ENCODE assay signal across 19 mouse cellular contexts in the genomic region with DNA sequence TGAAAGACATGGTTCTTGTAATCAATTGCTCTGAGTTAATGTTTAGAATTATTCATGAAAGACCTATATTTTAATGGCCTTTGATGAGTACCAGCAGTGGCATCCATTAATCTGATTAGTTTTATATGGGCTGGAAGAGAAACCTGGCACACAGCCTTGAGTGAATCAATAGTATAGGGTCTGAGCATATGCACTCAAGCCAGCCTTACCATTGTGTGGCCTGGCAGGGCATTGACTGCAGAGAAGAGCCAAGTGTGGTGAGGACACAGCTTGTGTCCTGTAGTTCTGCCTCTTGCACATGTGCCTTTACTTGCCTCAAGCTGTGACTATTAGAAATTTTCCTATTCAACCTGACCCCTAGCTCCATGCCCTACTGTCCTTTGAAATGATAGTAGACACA.
A peak's percentile ranks its signal among the peaks of the same experiment; 100 is the strongest.
DNase-seq lines count a peak whose midpoint lies in the region; ATAC-seq lines count a peak whose summit lies in the region.
"Had no signal": no experiment of that assay in that cellular context is flagged by ENCODE, and none has a peak within 500 bp of the region (broad histone marks: within the 10 kb centered on the region; RNA-seq: fewer than 3 reads in every experiment).

No protein-coding gene starts in this region.

- H3K4me2 ChIP-seq in neural tube, embryonic 13.5 days, result no peak overlapping the region
- H3K4me2 ChIP-seq in neural tube, embryonic 15.5 days, result no peak overlapping the region
- H3K4me2 ChIP-seq in neural tube, embryonic 14.5 days (ENCODE audit: low read depth, low read length), result no peak overlapping the region

- ATAC-seq in neural tube, embryonic 13.5 days (ENCODE audit: low read depth), result peak; percentile 61; the same call in 1 of the 2 replicates
- no peak for ATAC-seq in neural tube, embryonic 15.5 days (ENCODE audit: low FRiP score)
- peak; percentile 58; the same call in 1 of the 2 replicates for ATAC-seq in neural tube, embryonic 14.5 days (ENCODE audit: low read depth)
- ATAC-seq: activated CD4-positive, CD25-positive, alpha-beta regulatory T cell, adult 4 months; CD4-positive, CD25-positive, alpha-beta regulatory T cell, adult 4 months; Patski had no signal

- no peaks in the 10 kb centered on the region for H3K27me3 ChIP-seq in neural tube, embryonic 13.5 days
- H3K27me3 ChIP-seq in neural tube, embryonic 15.5 days (replicated peaks), result no peaks in the 10 kb centered on the region
- no peaks in the 10 kb centered on the region for H3K27me3 ChIP-seq in neural tube, embryonic 14.5 days (ENCODE audit: control insufficient read depth, insufficient read depth, low read length)
- H3K27me3 ChIP-seq: CH12.LX, Patski had no signal

- H3K9me3 ChIP-seq in neural tube, embryonic 13.5 days, result no peaks in the 10 kb centered on the region
- no peaks in the 10 kb centered on the region for H3K9me3 ChIP-seq in neural tube, embryonic 15.5 days (replicated peaks)
- H3K9me3 ChIP-seq in neural tube, embryonic 14.5 days (ENCODE audit: control insufficient read depth, low read length), result no peaks in the 10 kb centered on the region

- H3K27ac ChIP-seq in neural tube, embryonic 13.5 days (replicated peaks), result no peak overlapping the region
- no peak overlapping the region for H3K27ac ChIP-seq in neural tube, embryonic 15.5 days (replicated peaks)
- no peak overlapping the region for H3K27ac ChIP-seq in neural tube, embryonic 14.5 days (ENCODE audit: low read depth, low read length)

- no peaks in the 10 kb centered on the region for H3K36me3 ChIP-seq in neural tube, embryonic 13.5 days
- H3K36me3 ChIP-seq in neural tube, embryonic 15.5 days, result no peaks in the 10 kb centered on the region
- H3K36me3 ChIP-seq in neural tube, embryonic 14.5 days (ENCODE audit: control insufficient read depth, insufficient read depth, low read length), result no peaks in the 10 kb centered on the region
- H3K36me3 ChIP-seq: G1E had no signal

- DNase-seq in neural tube, embryonic 10.5 days (ENCODE audit: extremely low spot score, low spot score), result no peak
- DNase-seq: adrenal gland, adult 2 months; adrenal gland, adult 8-10 months; adrenal gland, postnatal 10 days; adrenal gland, postnatal 14 days; adrenal gland, postnatal 25 days; adrenal gland, postnatal 36 days; B cell, adult 2 months; cerebellum, adult 11 months; cerebellum, adult 11-12 months; cerebellum, adult 18-20 months had no signal

- no peak overlapping the region for H3K4me3 ChIP-seq in neural tube, embryonic 13.5 days
- H3K4me3 ChIP-seq in neural tube, embryonic 15.5 days (replicated peaks), result no peak overlapping the region
- no peak overlapping the region for H3K4me3 ChIP-seq in neural tube, embryonic 14.5 days (ENCODE audit: low read depth, low read length)

- H3K4me1 ChIP-seq in neural tube, embryonic 13.5 days (replicated peaks), result peaks cover 24% of the 10 kb centered on the region; the same call in 1 of the 2 replicates
- peaks cover 3% of the 10 kb centered on the region; the same call in 1 of the 2 replicates for H3K4me1 ChIP-seq in neural tube, embryonic 15.5 days
- H3K4me1 ChIP-seq in neural tube, embryonic 14.5 days (ENCODE audit: control insufficient read depth, insufficient read depth, low read length), result no peaks in the 10 kb centered on the region

- no peak overlapping the region for H3K9ac ChIP-seq in neural tube, embryonic 13.5 days
- H3K9ac ChIP-seq in neural tube, embryonic 15.5 days (replicated peaks), result no peak overlapping the region
- H3K9ac ChIP-seq in neural tube, embryonic 14.5 days (replicated peaks; ENCODE audit: low read depth, low read length), result no peak overlapping the region
